Mouse (Mus musculus) cortical plate, adult 2 months (tissue): ENCODE measurements at regions not wholly inside any gene's neighbourhood (a gene's known extent, or its start where the extent isn't known, plus 50 kb on each side); places are given as distances from the start of the nearest gene placed in this dataset.
A peak's percentile ranks its signal among the peaks of the same experiment; 100 is the strongest.
"Not testable (repeated sequence)": the region's sequence is repeated elsewhere in the genome, so short reads cannot be mapped to it uniquely, and the experiment has no call there.

Experiments used
- H3K27ac ChIP-seq: fragments of 200-500 bp; 2 replicates; pipeline ENCODE4 v1.5.1; 2012; ENCODE audit warnings: low read length, control low read depth, inconsistent platforms; ENCODE audit not compliant: insufficient read depth
- H3K4me1 ChIP-seq: fragments of 200-500 bp; 2 replicates; pipeline ENCODE4 v1.6.1; 2011; ENCODE audit warnings: low read length; ENCODE audit not compliant: control insufficient read depth, insufficient read depth
- H3K4me3 ChIP-seq: fragments of 200-500 bp; 2 replicates; pipeline ENCODE4 v1.5.1; 2011; ENCODE audit warnings: mild to moderate bottlenecking, low read length, control low read depth; ENCODE audit not compliant: insufficient read depth
- CTCF ChIP-seq: fragments of 200-500 bp; IDR thresholded peaks from 2 replicates; pipeline ENCODE4 v1.5.1; 2011; ENCODE audit warnings: mild to moderate bottlenecking, control low read depth, low read length; ENCODE audit not compliant: insufficient read depth; ENCODE audit errors: extremely low read depth
- POLR2A ChIP-seq: fragments of 200-500 bp; IDR thresholded peaks from 2 replicates; pipeline ENCODE4 v1.6.1; 2011; ENCODE audit warnings: mild to moderate bottlenecking, low read length, control low read depth; ENCODE audit not compliant: insufficient read depth; ENCODE audit errors: extremely low read depth

- TF ChIP-seq POLR2A (no peak), CTCF (no peak)
- H3K27ac ChIP-seq, result no peak overlapping the region
- H3K4me1 ChIP-seq, result 0 out of 2 replicates have a peak, but pooled peaks cover 1% of the 10 kb centered on the region
- no peak overlapping the region for H3K4me3 ChIP-seq
These were observed 561.5 kb downstream of the Pdcd6ip start for GRCm38 (mm10) chr9:113146571-113146970.

- TF ChIP-seq POLR2A (no peak), CTCF (no peak)
- H3K4me3 ChIP-seq, result no peak overlapping the region
- H3K27ac ChIP-seq, result 0 out of 2 replicates have a peak overlapping the region, but pooled peaks have one; percentile 10
- 0 out of 2 replicates have a peak, but pooled peaks cover 1% of the 10 kb centered on the region for H3K4me1 ChIP-seq
These were observed 563.0 kb downstream of the Pdcd6ip start for GRCm38 (mm10) chr9:113145036-113145435.

GRCm38 (mm10) chr9:113134611-113135010, 573.4 kb downstream of the Pdcd6ip start:
- H3K27ac ChIP-seq, result no peak overlapping the region
- TF ChIP-seq POLR2A, result no peak
- no peak for TF ChIP-seq CTCF
- H3K4me3 ChIP-seq, result no peak overlapping the region
- no peaks in the 10 kb centered on the region for H3K4me1 ChIP-seq

GRCm38 (mm10) chr9:113123004-113123692, 584.9 kb downstream of the Pdcd6ip start:
- no peak overlapping the region for H3K27ac ChIP-seq
- TF ChIP-seq POLR2A, result no peak
- TF ChIP-seq CTCF, result no peak
- no peaks in the 10 kb centered on the region for H3K4me1 ChIP-seq
- no peak overlapping the region for H3K4me3 ChIP-seq

GRCm38 (mm10) chr9:113122253-113122749, 585.8 kb downstream of the Pdcd6ip start:
- no peaks in the 10 kb centered on the region for H3K4me1 ChIP-seq
- H3K27ac ChIP-seq, result no peak overlapping the region
- TF ChIP-seq POLR2A (no peak), CTCF (no peak)
- H3K4me3 ChIP-seq, result no peak overlapping the region

- Histone ChIP-seq H3K4me1 (no peaks in the 10 kb centered on the region), H3K4me3 (no peak overlapping the region), H3K27ac (no peak overlapping the region)
- TF ChIP-seq POLR2A, result no peak
- TF ChIP-seq CTCF, result no peak
These were observed 587.7 kb downstream of the Pdcd6ip start for GRCm38 (mm10) chr9:113120385-113120784.

- TF ChIP-seq CTCF (no peak), POLR2A (no peak)
- Histone ChIP-seq H3K4me3 (no peak overlapping the region), H3K27ac (no peak overlapping the region), H3K4me1 (no peaks in the 10 kb centered on the region)
These were observed 588.3 kb downstream of the Pdcd6ip start for GRCm38 (mm10) chr9:113119721-113120120.

- no peak for TF ChIP-seq CTCF
- TF ChIP-seq POLR2A, result no peak
- Histone ChIP-seq H3K4me3 (no peak overlapping the region), H3K4me1 (no peaks in the 10 kb centered on the region), H3K27ac (no peak overlapping the region)
These were observed 592.5 kb downstream of the Pdcd6ip start for GRCm38 (mm10) chr9:113115576-113115975.

GRCm38 (mm10) chr9:113112753-113113152, 595.3 kb downstream of the Pdcd6ip start:
- H3K27ac ChIP-seq, result no peak overlapping the region
- H3K4me1 ChIP-seq, result no peaks in the 10 kb centered on the region
- H3K4me3 ChIP-seq, result no peak overlapping the region
- TF ChIP-seq CTCF, result no peak
- TF ChIP-seq POLR2A, result no peak

GRCm38 (mm10) chr9:113101733-113102132, 606.3 kb downstream of the Pdcd6ip start:
- H3K27ac ChIP-seq, result no peak overlapping the region
- TF ChIP-seq CTCF (no peak), POLR2A (no peak)
- H3K4me1 ChIP-seq, result no peaks in the 10 kb centered on the region
- H3K4me3 ChIP-seq, result no peak overlapping the region

- Histone ChIP-seq H3K4me1 (no peaks in the 10 kb centered on the region), H3K27ac (no peak overlapping the region), H3K4me3 (no peak overlapping the region)
- TF ChIP-seq CTCF, result no peak
- TF ChIP-seq POLR2A, result no peak
These were observed 607.4 kb downstream of the Pdcd6ip start for GRCm38 (mm10) chr9:113100641-113101040.

- H3K27ac ChIP-seq, H3K4me3 ChIP-seq, H3K4me1 ChIP-seq: not testable (repeated sequence)
These were observed 612.6 kb downstream of the Pdcd6ip start for GRCm38 (mm10) chr9:113095421-113095820.
